Mouse (Mus musculus): ENCODE results near the gene Daam1.

- TF ChIP-seq CTCF (IDR thresholded peaks at IDR 0.05; ENCODE audit: insufficient read depth, low read length): no peak
- TF ChIP-seq POLR2A (IDR thresholded peaks at IDR 0.05; ENCODE audit: borderline replicate concordance, extremely low read depth, low read depth, low read length): no peak
Measured at GRCm38 (mm10) chr12:71961671-71962070, 130.8 kb downstream of the Daam1 start.
